In the genomic region with DNA sequence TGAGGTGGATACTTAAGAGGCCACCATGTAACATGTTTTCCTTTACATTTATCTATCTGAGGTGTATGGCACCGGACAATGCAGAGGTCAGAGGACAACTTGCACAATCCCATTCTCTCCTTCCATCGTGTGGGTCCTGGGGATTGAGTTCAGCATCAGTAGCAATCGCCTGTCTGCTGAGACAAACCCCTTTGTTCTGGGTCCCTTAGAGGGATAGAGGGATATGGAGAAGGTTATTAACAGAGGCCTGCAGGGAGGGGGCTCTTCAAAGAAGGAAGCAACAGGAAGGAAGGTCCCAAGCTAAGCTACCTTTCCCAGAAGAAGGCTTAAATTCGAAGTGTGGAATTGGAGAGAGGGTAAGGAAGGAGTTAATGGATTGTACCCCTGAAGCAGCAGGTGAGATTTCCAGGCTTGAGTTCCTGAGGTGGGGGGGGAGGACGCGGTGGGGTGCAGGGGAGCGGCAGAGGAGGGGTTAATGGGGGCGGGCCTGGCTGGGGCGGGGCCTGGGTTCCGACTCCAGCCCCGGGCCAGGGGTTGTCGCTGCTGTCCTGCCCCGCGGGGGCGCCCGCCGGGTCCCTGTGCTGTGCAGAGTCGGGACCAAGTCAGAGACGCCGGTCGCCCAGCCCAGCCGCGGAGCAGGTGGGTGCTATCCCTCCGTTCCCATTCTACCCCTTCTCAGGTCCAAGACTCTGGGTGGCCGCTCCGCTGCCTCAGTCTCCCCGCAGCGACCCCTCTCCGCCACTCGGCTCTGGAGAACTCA, we compare ENCODE assay signal across 8 mouse cellular contexts. TPM values are rescaled to one million over a fixed set of nuclear protein-coding genes. Genes with fewer than 3 reads are reported as not detected.
DNase-seq lines count a peak whose midpoint lies in the region; ATAC-seq lines count a peak whose summit lies in the region.

A gene (plus strand): TSS at position 543 of the 760 bp plus-strand sequence.

- peak within 1 kb of the TSS; percentile 45 for H3K4me3 ChIP-seq in intestine, embryonic 15.5 days (replicated peaks)
- peak within 1 kb of the TSS; percentile 57 for H3K4me3 ChIP-seq in lung, embryonic 16.5 days (ENCODE audit: low read length)
- H3K4me3 ChIP-seq in stomach, embryonic 14.5 days (ENCODE audit: low read depth, low read length) = peak within 1 kb of the TSS; percentile 37

- no peaks in the 10 kb centered on the region for H3K36me3 ChIP-seq in intestine, embryonic 15.5 days
- no peaks in the 10 kb centered on the region for H3K36me3 ChIP-seq in lung, embryonic 16.5 days (ENCODE audit: control insufficient read depth, insufficient read depth, low read length)
- H3K36me3 ChIP-seq in stomach, embryonic 14.5 days (ENCODE audit: control insufficient read depth, insufficient read depth, low read length) = no peaks in the 10 kb centered on the region

- DNase-seq in CD4-positive helper T cell, adult 2 months (ENCODE audit: low read depth, low spot score) = peak; percentile 15
- DNase-seq in Muller cell, postnatal 12 days (ENCODE audit: inconsistent ontology term) = peak; percentile 59
- peak; percentile 44 for DNase-seq in gastrocnemius, postnatal 25 days
- no peak for DNase-seq in right cerebral cortex, postnatal 25 days
- no peak for DNase-seq in frontal cortex, postnatal 25 days (ENCODE audit: low spot score in 2 of 2)

- no peak within 1 kb of the TSS for H3K27ac ChIP-seq in intestine, embryonic 15.5 days
- H3K27ac ChIP-seq in lung, embryonic 16.5 days (ENCODE audit: low read length) = no peak within 1 kb of the TSS
- H3K27ac ChIP-seq in stomach, embryonic 14.5 days (ENCODE audit: low read length) = no peak within 1 kb of the TSS

- WGBS in intestine, embryonic 15.5 days = 2% methylated on average over 30 of the region's 30 CpGs
- WGBS in lung, embryonic 16.5 days = 3% methylated on average over 23 of the region's 30 CpGs
- WGBS in stomach, embryonic 14.5 days = 3% methylated on average over 30 of the region's 30 CpGs

- peaks cover 7% of the 10 kb centered on the region for H3K4me1 ChIP-seq in intestine, embryonic 15.5 days (replicated peaks)
- no peaks in the 10 kb centered on the region; the same call in 1 of the 2 replicates for H3K4me1 ChIP-seq in lung, embryonic 16.5 days (replicated peaks; ENCODE audit: control insufficient read depth, insufficient read depth, low read length)
- H3K4me1 ChIP-seq in stomach, embryonic 14.5 days (ENCODE audit: control insufficient read depth, insufficient read depth, low read length) = peaks cover 6% of the 10 kb centered on the region; the same call in 1 of the 2 replicates

- no peaks in the 10 kb centered on the region for H3K9me3 ChIP-seq in intestine, embryonic 15.5 days
- H3K9me3 ChIP-seq in lung, embryonic 16.5 days (ENCODE audit: control insufficient read depth, low read length) = no peaks in the 10 kb centered on the region
- H3K9me3 ChIP-seq in stomach, embryonic 14.5 days (ENCODE audit: control insufficient read depth, low read depth, low read length) = no peaks in the 10 kb centered on the region

- peak; percentile 81 for ATAC-seq in intestine, embryonic 15.5 days
- peak; percentile 84 for ATAC-seq in lung, embryonic 16.5 days (ENCODE audit: low read depth)
- ATAC-seq in stomach, embryonic 14.5 days (ENCODE audit: insufficient number of reproducible peaks, insufficient read depth, low FRiP score, low read depth) = peak; percentile 74

- peak within 1 kb of the TSS; percentile 44 for H3K9ac ChIP-seq in intestine, embryonic 15.5 days
- peak within 1 kb of the TSS; percentile 67 for H3K9ac ChIP-seq in lung, embryonic 16.5 days (ENCODE audit: low read length)
- H3K9ac ChIP-seq in stomach, embryonic 14.5 days (replicated peaks; ENCODE audit: low read depth, low read length) = no peak within 1 kb of the TSS; the same call in 1 of the 2 replicates

- H3K4me2 ChIP-seq in intestine, embryonic 15.5 days (replicated peaks) = peak within 1 kb of the TSS; percentile 92
- peak within 1 kb of the TSS; percentile 85 for H3K4me2 ChIP-seq in lung, embryonic 16.5 days (ENCODE audit: low read depth, low read length)
- peak within 1 kb of the TSS; percentile 77 for H3K4me2 ChIP-seq in stomach, embryonic 14.5 days (replicated peaks; ENCODE audit: low read depth, low read length)

- no peaks in the 10 kb centered on the region for H3K27me3 ChIP-seq in intestine, embryonic 15.5 days (replicated peaks)
- H3K27me3 ChIP-seq in lung, embryonic 16.5 days (ENCODE audit: control insufficient read depth, insufficient read depth, low read depth, low read length) = no peaks in the 10 kb centered on the region; the same call in 1 of the 2 replicates
- H3K27me3 ChIP-seq in stomach, embryonic 14.5 days (ENCODE audit: control insufficient read depth, insufficient read depth, low read length) = no peaks in the 10 kb centered on the region

RNA-seq across cellular contexts. Expression of the gene that starts here (rescaled TPM):
- total RNA-seq in gastrocnemius, postnatal 25 days (2021) = 1 to 10 TPM; 1.7 to 2.4 TPM
- polyA plus RNA-seq in intestine, embryonic 15.5 days (2015; fragmentation: Nextera tagmentation; extraction: Ambion mirVana) = 1.4 and 1.5 TPM in 2 replicates
- 2.1 and 2.6 TPM in 2 replicates for polyA plus RNA-seq in lung, embryonic 16.5 days (2015; fragmentation: Nextera tagmentation; extraction: Ambion mirVana)
- polyA plus RNA-seq in stomach, embryonic 14.5 days (2014; fragmentation: Nextera tagmentation; extraction: Ambion mirVana) = 1.4 and 2.0 TPM in 2 replicates

Comparison
In these comparisons a context has a peak if more than half of its experiments do, and no peak if none do; other contexts are left out.
1. DNase-seq: peak in CD4-positive helper T cell, adult 2 months (single experiment), Muller cell, postnatal 12 days (single experiment) and gastrocnemius, postnatal 25 days (single experiment); none in right cerebral cortex, postnatal 25 days (single experiment) and frontal cortex, postnatal 25 days (0 of 2).
2. Peak in every context shown above with its lines, with median percentiles within 50 percentile points of each other: ATAC-seq, H3K4me2 ChIP-seq and H3K4me3 ChIP-seq.